Mouse (Mus musculus): Measurements from ENCODE around the gene Slamf9.

DNA sequence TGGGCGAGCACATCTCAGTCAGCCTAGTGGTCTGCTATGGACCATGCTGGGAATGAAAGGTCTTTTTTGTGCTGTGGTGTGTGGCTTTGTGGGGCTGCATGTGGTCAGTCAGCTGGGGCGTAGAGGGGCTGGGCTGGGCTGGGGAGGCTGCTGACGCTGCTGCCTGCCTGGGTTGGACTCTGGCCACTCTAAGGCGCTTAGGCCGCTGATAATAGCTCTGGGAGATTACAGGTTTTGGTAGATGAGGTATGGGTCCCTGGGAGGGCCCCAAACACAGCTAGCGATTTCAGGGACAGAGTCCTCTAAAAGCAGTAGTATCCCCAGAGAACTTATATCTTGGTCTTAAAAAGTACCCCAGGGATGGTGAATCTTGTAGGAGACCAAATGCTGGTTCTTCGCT lies 13.7 kb downstream of the Slamf9 start:
- TF ChIP-seq TCF12 (IDR thresholded peaks at IDR 0.05; ENCODE audit: low read depth, low read length) (no peak), POLR2A (IDR thresholded peaks at IDR 0.05; ENCODE audit: low read depth, low read length) (no peak), EP300 (IDR thresholded peaks at IDR 0.05; ENCODE audit: low read length) (no peak), USF1 (IDR thresholded peaks at IDR 0.05; ENCODE audit: low read depth, low read length) (no peak)
